ENCODE assay signal across 28 mouse cellular contexts in the genomic region with DNA sequence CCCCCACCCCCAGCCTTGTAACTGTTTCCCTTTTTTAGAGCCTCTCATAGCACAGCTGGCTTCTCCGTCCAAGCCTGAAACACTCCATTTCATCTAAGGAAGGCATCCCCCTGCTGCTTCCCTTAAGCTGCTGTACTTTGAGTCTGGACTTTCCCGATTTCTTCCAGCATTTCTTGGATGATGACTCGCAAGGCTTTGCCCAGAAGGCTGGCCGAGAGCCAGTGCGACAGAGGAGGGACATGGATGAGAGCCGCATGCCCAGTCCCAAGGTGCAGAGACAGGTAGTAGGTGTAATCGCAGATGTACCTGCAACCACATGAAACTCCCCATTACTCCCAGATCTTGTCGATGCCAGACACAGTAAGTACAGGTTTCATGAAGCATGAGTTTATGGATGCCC. TPM values are rescaled to one million over a fixed set of nuclear protein-coding genes. Genes with fewer than 3 reads are reported as not detected.
DNase-seq lines count a peak whose midpoint lies in the region; ATAC-seq and TF ChIP-seq lines count a peak whose summit lies in the region.
"Had no signal": no experiment of that assay in that cellular context is flagged by ENCODE, and none has a peak within 500 bp of the region (broad histone marks: within the 10 kb centered on the region; RNA-seq: fewer than 3 reads in every experiment).

No protein-coding gene starts in this region.

- DNase-seq in kidney, adult 18-20 months: peak; percentile 38
- no peak for DNase-seq in kidney, postnatal 4 days
- peak; percentile 60 for DNase-seq in left cerebral cortex, postnatal 4 days
- no peak for DNase-seq in left cerebral cortex, adult 8-10 months (ENCODE audit: low spot score in 2 of 2)
- no peak for DNase-seq in Patski (ENCODE audit: low read depth, low spot score)
- DNase-seq in heart, adult 8-10 months (ENCODE audit: low spot score): no peak
- DNase-seq: adrenal gland, postnatal 10 days; cerebellum, adult 9-11 months; forebrain, postnatal 0 days; gastrocnemius, postnatal 25 days; heart, adult 18-20 months; liver, embryonic 13.5 days; lung, adult 18-20 months; lung, postnatal 4 days; thymus, adult 2 months had no signal

- TF ChIP-seq CTCF in Patski (IDR thresholded peaks at IDR 0.05): no peak

- peak; percentile 54 for ATAC-seq in Patski
- ATAC-seq: forebrain, postnatal 0 days; lung, postnatal 0 days; midbrain, embryonic 13.5 days had no signal

- POLR2A ChIA-PET in Patski (lab: Charles Lee): interaction anchor here (1.0 kb wide), 1 partner anchor 592 kb away, joined by 3 read pairs; a partner anchor contains a TSS

- CTCF ChIA-PET in Patski (lab: Charles Lee): no interaction called here

- no peaks in the 10 kb centered on the region for H3K27me3 ChIP-seq in Patski
- H3K27me3 ChIP-seq: embryonic facial prominence, embryonic 15.5 days; forebrain, embryonic 12.5 days; limb, embryonic 15.5 days; liver, embryonic 13.5 days; midbrain, embryonic 13.5 days had no signal

- intact Hi-C loops in left cerebral cortex, postnatal 4 days (cut with DNase I): no loop called here

- in situ Hi-C loops in Patski (cut with MboI; ENCODE audit: low pct_unique_long_range_greater_than_20kb): no loop called here

RNA-seq across cellular contexts. Expression of a gene that starts 27.2 kb away (rescaled TPM):
- not detected for total RNA-seq in left cerebral cortex, postnatal 4 days (2021)
- 1 to 10 TPM; 1.4 to 2.7 (median 2.1) TPM for total RNA-seq in left cerebral cortex, adult 8-10 months (2022)
- not detected for polyA plus RNA-seq in Patski (2021)
- total RNA-seq in heart, adult 8-10 months (2022): under 1 TPM in 1 of 4 experiments, not detected in 3; 0.41 TPM
- total RNA-seq: CH12.LX; heart, adult 18-20 months; hematopoietic stem cell, adult 5-6 weeks; monocyte, adult 5-6 weeks had no signal
- polyA plus RNA-seq: C2C12; embryonic facial prominence, embryonic 10.5 days; embryonic facial prominence, embryonic 15.5 days; forebrain, embryonic 12.5 days; forebrain, postnatal 0 days; heart, embryonic 12.5 days; limb, embryonic 10.5 days; liver, embryonic 13.5 days; lung, postnatal 0 days; midbrain, embryonic 13.5 days; neural tube, embryonic 14.5 days had no signal

RNA-seq across cellular contexts. Expression of a gene that starts 36.8 kb away (rescaled TPM):
- under 1 TPM; 0.12 to 0.22 TPM for total RNA-seq in left cerebral cortex, postnatal 4 days (2021)
- total RNA-seq in left cerebral cortex, adult 8-10 months (2022): under 1 TPM; 0.39 to 0.76 (median 0.67) TPM
- 0.40 TPM for polyA plus RNA-seq in Patski (2021)
- under 1 TPM in 3 of 4 experiments, not detected in 1; 0.09 to 0.22 (median 0.14) TPM for total RNA-seq in heart, adult 8-10 months (2022)
- polyA plus RNA-seq: midbrain, embryonic 13.5 days; neural tube, embryonic 14.5 days had no signal

Comparison
In these comparisons a context has a peak if more than half of its experiments do, and no peak if none do; other contexts are left out.
1. DNase-seq: peak in kidney, adult 18-20 months (single experiment) and left cerebral cortex, postnatal 4 days (single experiment); none in kidney, postnatal 4 days (0 of 2), left cerebral cortex, adult 8-10 months (0 of 2), Patski (single experiment) and heart, adult 8-10 months (single experiment).